Mouse (Mus musculus) thymus, adult 2 months (tissue): ENCODE results near the gene Slain2.

ENCODE experiments used
- CTCF ChIP-seq: fragments of 200-500 bp; IDR thresholded peaks from 2 replicates; pipeline ENCODE4 v1.5.1; 2012; ENCODE audit warnings: mild to moderate bottlenecking, control low read depth, low read length, moderate library complexity, borderline replicate concordance; ENCODE audit not compliant: control insufficient read depth, poor library complexity, insufficient read depth; ENCODE audit errors: extremely low read depth
- POLR2A ChIP-seq: fragments of 200-500 bp; IDR thresholded peaks from 2 replicates; pipeline ENCODE4 v1.6.1; 2012; ENCODE audit warnings: mild to moderate bottlenecking, low read length, control low read depth, moderate library complexity; ENCODE audit not compliant: control insufficient read depth, poor library complexity, insufficient read depth; ENCODE audit errors: extremely low read depth

DNA sequence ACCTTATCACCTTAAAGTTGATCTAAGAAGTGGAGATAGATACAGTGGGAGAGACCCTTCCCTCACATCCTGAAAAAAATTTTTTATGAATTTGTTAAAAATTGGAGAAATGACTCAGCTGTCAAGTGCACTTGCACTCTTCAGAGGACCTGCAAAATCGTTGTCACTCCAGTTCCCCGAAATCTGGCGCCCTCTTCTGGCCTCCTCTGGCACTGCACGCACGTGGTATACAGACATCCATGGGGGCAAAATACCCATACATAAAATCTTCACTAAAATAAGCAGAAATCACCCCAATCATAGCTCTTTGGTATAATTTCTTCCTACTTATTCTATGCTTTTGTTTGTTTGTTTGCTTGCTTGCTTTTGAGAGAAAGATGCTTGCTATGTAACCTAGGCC is 20.1 kb upstream of the Slain2 start:
- TF ChIP-seq CTCF (peak; percentile 73; the same call in 1 of the 2 replicates), POLR2A (no peak)
